Mouse (Mus musculus) myocyte (in vitro differentiated cells): ENCODE measurements at regions not wholly inside any gene's neighbourhood (a gene's known extent, or its start where the extent isn't known, plus 50 kb on each side); places are given as distances from the start of the nearest gene placed in this dataset.
A peak's percentile ranks its signal among the peaks of the same experiment; 100 is the strongest.

Experiments used
- CEBPB ChIP-seq: IDR thresholded peaks from 2 replicates; pipeline ENCODE4 v1.6.1; 2011; ENCODE audit warnings: mild to moderate bottlenecking, moderate library complexity; ENCODE audit not compliant: poor library complexity, insufficient read depth, severe bottlenecking
- E2F4 ChIP-seq: IDR thresholded peaks from one replicate; pipeline ENCODE4 v1.6.1; 2011; ENCODE audit warnings: mild to moderate bottlenecking, control low read depth, moderate library complexity; ENCODE audit not compliant: insufficient read depth
- MYOD1 ChIP-seq, 3 experiments: IDR thresholded peaks; one replicate each; pipeline ENCODE4 v1.6.1; 2011; ENCODE audit warnings: control low read depth in 2 of 3, low read depth in 2 of 3, mild to moderate bottlenecking in 2 of 3, moderate library complexity in 1 of 3; ENCODE audit not compliant: insufficient read length in 2 of 3, control insufficient read depth in 1 of 3
- POLR2A ChIP-seq: IDR thresholded peaks from one replicate; pipeline ENCODE4 v1.6.1; 2011; ENCODE audit warnings: low read depth, mild to moderate bottlenecking, control low read depth, moderate library complexity; ENCODE audit not compliant: insufficient read length
- POLR2AphosphoS2 ChIP-seq: IDR thresholded peaks from one replicate; pipeline ENCODE4 v1.6.1; 2011; ENCODE audit warnings: low read depth, control low read depth; ENCODE audit not compliant: insufficient read length
- REST ChIP-seq: IDR thresholded peaks from one replicate; pipeline ENCODE4 v1.6.1; 2011; ENCODE audit warnings: mild to moderate bottlenecking, control low read depth, moderate library complexity; ENCODE audit not compliant: insufficient read depth, insufficient read length
- TCF12 ChIP-seq: IDR thresholded peaks from one replicate; pipeline ENCODE4 v1.6.1; 2011; ENCODE audit warnings: mild to moderate bottlenecking, control low read depth; ENCODE audit not compliant: poor library complexity, insufficient read depth, severe bottlenecking
- USF1 ChIP-seq: IDR thresholded peaks from one replicate; pipeline ENCODE4 v1.6.1; 2011; ENCODE audit warnings: low read depth, mild to moderate bottlenecking, control low read depth, moderate library complexity

DNA sequence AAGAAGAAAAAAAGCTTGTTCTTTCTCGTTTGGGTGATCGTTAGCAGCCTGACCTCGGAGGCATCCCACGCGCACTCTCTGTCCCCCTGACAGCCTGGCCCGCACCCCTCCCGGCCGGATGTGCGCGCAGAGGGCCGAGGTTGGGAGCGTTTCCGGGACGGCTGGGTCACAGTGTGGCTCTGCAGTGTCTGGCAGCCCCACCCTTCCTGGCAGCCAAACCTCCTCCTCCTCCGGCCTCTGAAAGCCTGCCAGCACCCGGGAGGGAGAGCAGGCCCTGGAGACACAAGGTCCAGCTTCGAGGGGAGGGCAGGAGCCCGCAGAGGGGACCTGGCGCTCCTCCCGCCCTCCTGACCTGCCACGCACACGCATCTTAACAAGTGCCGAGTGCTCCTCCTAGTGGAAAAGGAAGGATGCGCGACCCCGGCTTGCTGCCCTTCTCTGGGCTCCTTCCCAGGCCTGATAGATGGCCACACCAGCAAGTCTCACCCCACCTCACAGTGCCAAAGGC lies 79.3 kb downstream of the Cpn2 start:
- TF ChIP-seq POLR2A (peak; percentile 74), CEBPB (no peak), REST (no peak), E2F4 (no peak), POLR2AphosphoS2 (peak; percentile 70), MYOD1 (IDR thresholded peaks at IDR 0.05; ENCODE audit: control insufficient read depth in 1 of 3, insufficient read length in 2 of 3, low read depth in 2 of 3) (peak in 1 of 3 experiments; percentile 67), USF1 (no peak), TCF12 (peak; percentile 13)
